Mouse (Mus musculus): ENCODE measurements at regions not wholly inside any gene's neighbourhood (a gene's known extent, or its start where the extent isn't known, plus 50 kb on each side); places are given as distances from the start of the nearest gene placed in this dataset.

GRCm38 (mm10) chr1:64412481-64413180, 119.8 kb upstream of the Creb1 start:
- TF ChIP-seq CTCF (IDR thresholded peaks at IDR 0.05; ENCODE audit: low read depth, low read length) (no peak), POLR2A (IDR thresholded peaks at IDR 0.05; ENCODE audit: insufficient read depth, low read length) (no peak)

All from ES-Bruce4 (cell line).